Mouse (Mus musculus) midbrain, embryonic 16.5 days (tissue): ENCODE data around the gene Zfp423. TPM values are rescaled to one million over a fixed set of nuclear protein-coding genes. Genes with fewer than 3 reads are reported as not detected.

ENCODE experiments used
- ATAC-seq: fragments of 200-750 bp; cut with Nextera tagmentation; 2 replicates; pipeline ENCODE4 v1.8.0; 2017; ENCODE audit warnings: moderate TSS enrichment
- H3K27ac ChIP-seq: fragments of 300-500 bp; sonication (generic); 2 replicates; pipeline ENCODE4 v1.5.1; 2014; ENCODE audit warnings: mild to moderate bottlenecking, low read length, mixed read lengths
- H3K27me3 ChIP-seq: fragments of 300-500 bp; sonication (generic); 2 replicates; pipeline ENCODE4 v1.6.1; 2014; ENCODE audit warnings: low read depth, low read length, mixed read lengths; ENCODE audit not compliant: control insufficient read depth, insufficient read depth
- H3K36me3 ChIP-seq: fragments of 300-500 bp; sonication (generic); 2 replicates; pipeline ENCODE4 v1.6.1; 2014; ENCODE audit warnings: mild to moderate bottlenecking, low read length, moderate library complexity, mixed read lengths; ENCODE audit not compliant: control insufficient read depth, insufficient read depth
- H3K4me1 ChIP-seq: fragments of 300-500 bp; sonication (generic); 2 replicates; pipeline ENCODE4 v1.6.1; 2014; ENCODE audit warnings: mild to moderate bottlenecking, low read length, mixed read lengths; ENCODE audit not compliant: control insufficient read depth, insufficient read depth
- H3K4me2 ChIP-seq: fragments of 300-500 bp; sonication (generic); 2 replicates; pipeline ENCODE4 v1.6.1; 2014; ENCODE audit warnings: mild to moderate bottlenecking, low read length, mixed read lengths
- H3K4me3 ChIP-seq: fragments of 300-500 bp; sonication (generic); 2 replicates; pipeline ENCODE4 v1.5.1; 2014; ENCODE audit warnings: low read depth, mild to moderate bottlenecking, low read length, moderate library complexity, mixed read lengths
- H3K9ac ChIP-seq: fragments of 300-500 bp; sonication (generic); 2 replicates; pipeline ENCODE4 v1.6.1; 2014; ENCODE audit warnings: low read depth, low read length, mixed read lengths
- H3K9me3 ChIP-seq: fragments of 300-500 bp; sonication (generic); replicated peaks from 2 replicates; pipeline ENCODE4 v1.6.1; 2014; ENCODE audit warnings: mild to moderate bottlenecking, low read length, mixed read lengths; ENCODE audit not compliant: control insufficient read depth, poor library complexity, severe bottlenecking
- WGBS: fragments of 180-500 bp; shearing (Covaris S2); extraction: QIAGEN DNeasy Blood & Tissue Kit; methylation state at CpG from one replicate; pipeline ENCODE4 v1.1.7; 2014; 5-methylcytosine and 5-hydroxymethylcytosine counted together
- polyA plus RNA-seq: library from polyadenylated mRNA; unstranded; fragments of >200 nt; fragmentation: Nextera tagmentation; extraction: Ambion mirVana; gene quantifications from 2 replicates; pipeline ENCODE4 v1.2.1, GENCODE M21; 2015

Zfp423 gene
- polyA plus RNA-seq, result 28.1 and 37.5 TPM in 2 replicates

DNA sequence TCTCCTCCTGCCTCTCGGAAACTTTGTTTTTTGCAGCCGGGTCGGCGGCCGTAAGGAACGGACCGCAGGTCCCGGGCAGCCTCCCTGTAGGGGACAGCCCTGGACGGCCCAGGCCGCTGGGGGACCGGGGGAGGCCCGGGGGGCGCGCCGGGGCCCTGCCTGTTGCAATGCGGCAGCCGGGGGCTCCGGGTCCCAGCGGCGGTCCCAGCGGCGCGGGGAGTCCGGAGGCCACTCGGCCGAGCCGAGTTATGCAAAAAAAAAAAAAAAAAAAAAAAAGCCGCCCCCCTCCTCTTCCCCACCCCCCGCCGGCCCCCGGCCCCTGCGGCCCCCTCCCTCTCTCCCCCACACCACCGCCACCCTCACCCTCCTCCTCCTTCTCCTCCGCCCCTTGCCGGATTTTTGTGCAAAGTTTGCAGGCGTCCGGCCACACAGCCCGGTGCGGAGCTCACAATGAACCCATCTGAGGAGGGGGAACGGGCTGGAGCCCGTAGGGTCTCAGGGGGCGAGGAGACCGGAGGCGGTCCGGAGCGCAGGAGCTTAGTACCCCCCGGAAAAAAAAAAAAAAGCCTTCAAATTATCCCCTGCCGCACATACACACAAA is at the start of gene Zfp423:
Gene Zfp423, minus strand, starts transcription at position 276 of the 601 bp plus-strand sequence.
- Histone ChIP-seq H3K4me2 (peak within 1 kb of the TSS; percentile 89), H3K27me3 (no peaks in the 10 kb centered on the region; the same call in 1 of the 2 replicates), H3K4me3 (peak within 1 kb of the TSS; percentile 75), H3K9me3 (no peaks in the 10 kb centered on the region), H3K36me3 (no peaks in the 10 kb centered on the region), H3K4me1 (peaks cover 51% of the 10 kb centered on the region), H3K27ac (peak within 1 kb of the TSS; percentile 97), H3K9ac (peak within 1 kb of the TSS; percentile 93)
- WGBS, result under 1% methylated on average over 32 of the region's 48 CpGs
- ATAC-seq, result peak; percentile 1; the same call in 1 of the 2 replicates

DNA sequence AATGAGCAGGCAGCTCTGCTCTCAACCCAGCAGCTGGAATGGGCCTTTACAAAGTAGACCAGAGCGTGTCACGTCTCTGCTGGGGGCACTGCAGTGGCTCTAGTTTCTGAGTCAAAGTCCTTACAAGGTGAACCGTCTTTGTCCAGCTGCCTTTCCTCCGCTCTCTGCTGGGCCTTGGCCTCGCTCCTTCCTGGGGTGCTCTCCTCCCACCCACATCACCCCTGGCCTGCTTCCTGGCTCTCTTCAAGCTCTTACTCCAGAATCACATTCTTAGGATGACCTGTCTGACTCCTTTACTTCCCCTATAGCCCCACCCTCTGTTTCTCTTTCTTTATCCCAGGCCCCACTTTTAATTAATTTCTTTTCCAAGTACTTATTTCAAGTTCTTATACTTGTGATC is 47.4 kb upstream of the Zfp423 start:
- H3K36me3 ChIP-seq, result no peaks in the 10 kb centered on the region
- no peak for ATAC-seq
- 0 out of 2 replicates have a peak, but pooled peaks cover 2% of the 10 kb centered on the region for H3K9me3 ChIP-seq
- no peaks in the 10 kb centered on the region for H3K27me3 ChIP-seq
- no peak overlapping the region for H3K27ac ChIP-seq
- H3K4me2 ChIP-seq, result no peak overlapping the region
- WGBS, result 72% methylated on average over 5 of the region's 5 CpGs
- no peak overlapping the region for H3K9ac ChIP-seq
- H3K4me1 ChIP-seq, result no peaks in the 10 kb centered on the region
- H3K4me3 ChIP-seq, result no peak overlapping the region

DNA sequence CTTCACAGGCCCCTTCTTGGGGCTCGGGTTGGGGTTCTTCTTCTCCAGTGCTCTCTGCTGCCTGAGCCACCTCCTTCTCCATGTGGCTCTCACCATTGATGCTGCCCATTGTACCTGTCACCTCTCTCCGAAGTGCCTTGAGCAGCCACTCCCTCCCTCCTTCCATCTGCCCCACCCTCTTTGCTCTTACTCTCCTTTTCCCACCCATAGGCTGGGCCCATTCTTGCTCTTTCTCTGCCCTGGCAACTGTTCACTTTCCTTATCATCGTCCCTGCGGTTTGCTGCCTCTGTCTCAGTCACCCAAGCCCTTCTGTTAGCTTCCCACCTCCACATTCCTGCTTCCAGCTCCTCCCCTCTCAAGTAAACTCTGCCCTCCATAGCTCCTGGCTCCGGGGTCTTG is 25.4 kb upstream of the Zfp423 start:
- Histone ChIP-seq H3K9me3 (no peaks in the 10 kb centered on the region), H3K4me2 (no peak overlapping the region), H3K27ac (no peak overlapping the region), H3K27me3 (no peaks in the 10 kb centered on the region), H3K4me3 (no peak overlapping the region), H3K36me3 (no peaks in the 10 kb centered on the region), H3K9ac (no peak overlapping the region), H3K4me1 (no peaks in the 10 kb centered on the region)
- ATAC-seq, result no peak
- WGBS, result 65% methylated on average over 5 of the region's 5 CpGs

DNA sequence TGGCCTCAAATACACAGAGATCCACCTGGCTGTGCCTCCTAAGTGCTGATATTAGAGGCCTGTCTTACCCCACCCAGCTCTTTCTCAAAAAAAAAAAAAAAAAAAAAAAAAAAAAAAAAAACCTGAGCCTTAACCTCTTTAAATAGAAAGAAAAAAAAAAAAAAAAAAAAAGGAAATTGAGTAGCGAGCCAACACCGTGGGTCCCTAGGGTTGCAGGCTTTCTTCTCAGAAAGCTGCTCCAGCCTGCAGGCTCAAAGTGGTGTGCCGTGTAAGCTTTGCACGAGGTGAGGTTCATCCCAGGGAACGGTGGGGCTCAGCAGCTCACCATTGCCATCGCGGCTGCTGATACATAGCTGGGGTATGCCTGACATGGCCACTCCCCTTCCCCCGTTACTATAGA is 24.6 kb upstream of the Zfp423 start:
- H3K4me3 ChIP-seq, result no peak overlapping the region
- H3K9ac ChIP-seq, result no peak overlapping the region
- no peaks in the 10 kb centered on the region for H3K4me1 ChIP-seq
- H3K27ac ChIP-seq, result no peak overlapping the region
- no peaks in the 10 kb centered on the region for H3K9me3 ChIP-seq
- no peaks in the 10 kb centered on the region for H3K36me3 ChIP-seq
- no peaks in the 10 kb centered on the region for H3K27me3 ChIP-seq
- no peak overlapping the region for H3K4me2 ChIP-seq
- 56% methylated on average over 8 of the region's 8 CpGs for WGBS
- no peak for ATAC-seq

DNA sequence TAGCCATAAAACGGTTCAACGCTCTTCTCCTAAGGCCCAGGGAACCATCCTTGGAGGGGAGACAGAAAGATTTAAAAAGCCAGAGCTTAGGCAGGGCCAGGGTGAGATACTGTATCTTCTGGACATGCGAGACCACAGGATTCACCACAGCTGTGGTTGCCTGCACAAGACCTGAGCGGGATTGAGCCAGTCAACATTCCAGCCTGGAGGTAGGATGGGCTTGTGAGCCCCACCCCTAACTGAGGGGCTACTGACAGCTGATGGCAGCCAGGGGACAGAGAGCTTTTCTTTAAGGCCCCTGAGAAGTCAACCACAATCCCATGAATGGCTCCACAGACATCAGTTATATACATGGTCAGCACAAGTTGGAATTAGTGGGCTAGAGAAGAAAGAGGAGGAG is 23.5 kb upstream of the Zfp423 start:
- no peak for ATAC-seq
- Histone ChIP-seq H3K9me3 (no peaks in the 10 kb centered on the region), H3K9ac (no peak overlapping the region), H3K4me2 (no peak overlapping the region), H3K27me3 (no peaks in the 10 kb centered on the region), H3K4me1 (no peaks in the 10 kb centered on the region), H3K4me3 (no peak overlapping the region), H3K27ac (no peak overlapping the region), H3K36me3 (no peaks in the 10 kb centered on the region)
- WGBS, result 92% methylated on average over 4 of the region's 4 CpGs

DNA sequence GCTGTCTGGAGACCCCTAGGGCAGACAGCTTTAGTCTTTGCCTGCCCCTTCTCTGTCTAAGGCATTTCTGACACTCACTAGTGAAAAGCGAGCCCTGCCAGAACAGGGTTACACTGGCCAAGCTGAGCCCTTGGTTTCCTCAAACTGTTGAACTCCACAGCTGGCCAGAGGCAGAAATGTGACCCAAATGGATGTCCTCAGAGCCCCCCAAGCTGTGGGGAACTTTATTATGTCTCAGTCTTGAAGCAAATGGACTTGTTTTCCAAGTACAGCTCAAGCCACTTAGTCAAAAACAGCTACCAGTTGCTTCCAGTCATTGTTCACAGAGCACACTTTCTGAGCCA is 16.0 kb upstream of the Zfp423 start:
- Histone ChIP-seq H3K4me3 (no peak overlapping the region), H3K9me3 (no peaks in the 10 kb centered on the region), H3K4me2 (no peak overlapping the region), H3K27me3 (0 out of 2 replicates have a peak, but pooled peaks cover 3% of the 10 kb centered on the region), H3K9ac (no peak overlapping the region), H3K4me1 (peaks cover 14% of the 10 kb centered on the region), H3K27ac (no peak overlapping the region), H3K36me3 (no peaks in the 10 kb centered on the region)
- ATAC-seq, result no peak
- 35% methylated on average over 1 of the region's 1 CpGs for WGBS

DNA sequence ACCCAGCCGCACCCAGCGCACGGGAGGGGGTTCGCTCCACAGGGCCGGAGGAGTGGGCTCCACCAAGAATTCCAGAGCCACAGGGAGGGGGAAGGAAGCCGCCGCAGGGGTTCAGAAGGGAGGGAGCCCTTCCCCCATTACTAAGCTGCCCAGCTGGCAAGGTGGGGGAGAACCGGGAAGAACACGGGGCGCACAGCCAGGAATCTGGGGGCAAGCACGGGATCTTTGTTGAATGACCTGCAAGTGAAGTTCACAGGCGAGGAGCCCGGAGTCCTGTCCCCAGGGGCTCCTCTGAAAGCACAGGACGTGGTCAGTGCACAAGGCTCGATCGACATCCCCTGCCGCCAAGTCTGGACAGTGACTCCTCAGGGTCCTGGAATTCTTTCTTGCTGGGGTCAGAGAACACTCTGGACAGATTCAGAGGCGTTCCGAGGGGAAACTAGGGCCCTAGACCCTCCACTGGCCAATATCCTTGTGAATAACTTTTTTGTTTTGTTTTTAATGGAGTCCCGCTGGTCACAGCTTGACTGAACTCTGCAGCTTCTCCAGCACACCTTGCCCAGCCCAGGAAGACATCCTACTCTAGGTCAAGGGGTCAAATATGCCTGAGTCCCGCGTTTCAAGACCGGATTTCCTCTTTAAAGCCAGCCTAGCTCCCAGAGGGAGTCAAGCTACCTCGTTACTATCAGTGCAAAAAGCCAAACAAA is 15.5 kb upstream of the Zfp423 start:
- ATAC-seq, result no peak
- H3K9ac ChIP-seq, result peak overlapping the region; percentile 56
- H3K9me3 ChIP-seq, result no peaks in the 10 kb centered on the region

DNA sequence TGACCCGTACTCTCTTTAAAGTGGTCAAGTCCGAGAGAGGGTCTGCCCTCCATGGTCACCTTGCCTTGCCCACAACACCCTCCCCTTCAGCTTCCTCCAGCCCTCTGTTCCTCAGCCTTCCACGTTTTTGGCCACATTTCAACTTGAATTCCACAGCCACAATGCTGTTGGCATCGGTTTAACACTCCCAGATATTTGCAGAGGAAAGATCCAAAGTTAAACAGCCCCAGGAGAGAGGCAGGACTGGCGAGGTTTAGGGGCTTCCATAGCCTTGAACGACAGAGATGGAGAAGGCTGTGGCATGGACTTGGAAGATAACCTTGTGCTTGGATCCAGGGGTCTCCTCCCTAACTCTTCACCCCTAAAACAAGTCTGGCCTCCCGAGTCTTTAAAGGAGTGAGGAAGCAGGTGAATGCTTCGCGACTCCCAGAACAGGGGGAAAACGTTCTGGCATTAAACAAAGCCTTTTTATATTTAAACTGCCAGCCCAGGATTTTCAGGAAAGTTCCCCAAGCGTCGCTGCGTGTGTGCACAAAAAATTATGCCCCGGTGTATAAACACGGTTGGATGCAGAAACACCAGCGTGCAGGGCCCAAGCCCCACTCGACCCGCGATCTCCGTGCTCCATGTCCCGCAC is 14.8 kb upstream of the Zfp423 start:
- H3K4me3 ChIP-seq, result peak overlapping the region; percentile 24
- H3K27me3 ChIP-seq, result 0 out of 2 replicates have a peak, but pooled peaks cover 3% of the 10 kb centered on the region
- H3K9me3 ChIP-seq, result no peaks in the 10 kb centered on the region
- peak overlapping the region; percentile 22; the same call in 1 of the 2 replicates for H3K27ac ChIP-seq
- no peaks in the 10 kb centered on the region for H3K36me3 ChIP-seq
- ATAC-seq, result no peak
- H3K4me1 ChIP-seq, result peaks cover 14% of the 10 kb centered on the region
- WGBS, result 6% methylated on average over 21 of the region's 21 CpGs
- H3K4me2 ChIP-seq, result peak overlapping the region; percentile 67
- peak overlapping the region; percentile 56 for H3K9ac ChIP-seq

More for the DNA sequence above, 15.5 kb upstream of the Zfp423 start:
- H3K4me2 ChIP-seq, result peak overlapping the region; percentile 67
- 4% methylated on average over 24 of the region's 24 CpGs for WGBS
- 0 out of 2 replicates have a peak, but pooled peaks cover 3% of the 10 kb centered on the region for H3K27me3 ChIP-seq
- peaks cover 14% of the 10 kb centered on the region for H3K4me1 ChIP-seq
- H3K36me3 ChIP-seq, result no peaks in the 10 kb centered on the region
- peak overlapping the region; percentile 24 for H3K4me3 ChIP-seq
- H3K27ac ChIP-seq, result 0 out of 2 replicates have a peak overlapping the region, but pooled peaks have one; percentile 22
